Mouse (Mus musculus): Measurements from ENCODE around the gene Trpv6. TPM values are rescaled to one million over a fixed set of nuclear protein-coding genes. Genes with fewer than 3 reads are reported as not detected.

Gene Trpv6
- total RNA-seq, 2 experiments from 2014 or later, result 1.4 TPM; not detected in 1

GRCm38 (mm10) chr6:41622661-41623060, 13.5 kb downstream of the Trpv6 start:
- DNase-seq (ENCODE audit: low spot score in 2 of 2), result no peak

- DNase-seq (ENCODE audit: low spot score in 2 of 2), result no peak
Measured at GRCm38 (mm10) chr6:41621241-41621990, 14.8 kb downstream of the Trpv6 start.

GRCm38 (mm10) chr6:41620173-41620798, 15.9 kb downstream of the Trpv6 start:
- DNase-seq (ENCODE audit: low spot score in 2 of 2), result no peak

GRCm38 (mm10) chr6:41607637-41608036, 28.6 kb downstream of the Trpv6 start:
- no peak for DNase-seq (ENCODE audit: low spot score in 2 of 2)

GRCm38 (mm10) chr6:41606214-41606613, 30.0 kb downstream of the Trpv6 start:
- DNase-seq (ENCODE audit: low spot score in 2 of 2), result peak in 1 of 2 experiments; percentile 40

GRCm38 (mm10) chr6:41605794-41606104, 30.5 kb downstream of the Trpv6 start:
- DNase-seq (ENCODE audit: low spot score in 2 of 2), result no peak

- DNase-seq (ENCODE audit: low spot score in 2 of 2), result peak; percentile 51 to 54
Measured at GRCm38 (mm10) chr6:41605061-41605793, 31.0 kb downstream of the Trpv6 start, which contains the start of gene Ephb6. Ephb6 (plus strand) TSS chr6:41605482.

GRCm38 (mm10) chr6:41604401-41605050, 31.7 kb downstream of the Trpv6 start:
- no peak for DNase-seq (ENCODE audit: low spot score in 2 of 2)

- DNase-seq (ENCODE audit: low spot score in 2 of 2), result no peak
Measured at GRCm38 (mm10) chr6:41582189-41582588, 54.0 kb downstream of the Trpv6 start.

GRCm38 (mm10) chr6:41581295-41581694, 54.9 kb downstream of the Trpv6 start:
- DNase-seq (ENCODE audit: low spot score in 2 of 2), result no peak

GRCm38 (mm10) chr6:41577297-41577696, 58.9 kb downstream of the Trpv6 start:
- DNase-seq (ENCODE audit: low spot score in 2 of 2), result no peak

- no peak for DNase-seq (ENCODE audit: low spot score in 2 of 2)
Measured at GRCm38 (mm10) chr6:41576526-41577097, 59.6 kb downstream of the Trpv6 start.

Other genes with a start within 250 kb of the Trpv6 start
- gene Gm5771, start 244.0 kb downstream of the Trpv6 start, total RNA-seq (2021), result 100 to 1,000 TPM in 1 of 2 experiments, not detected in 1; 290 TPM
- gene Gm10334, start 190.3 kb downstream of the Trpv6 start, total RNA-seq (2021), result 100 to 1,000 TPM in 1 of 2 experiments, not detected in 1; 329 TPM
- gene Prss1, start 177.5 kb downstream of the Trpv6 start, total RNA-seq (2021), result 100 to 1,000 TPM in 1 of 2 experiments, not detected in 1; 571 TPM
- gene Prss2, start 114.6 kb downstream of the Trpv6 start, total RNA-seq (2021), result 100 to 1,000 TPM in 1 of 2 experiments, not detected in 1; 892 TPM
- gene Ephb6, start 30.9 kb downstream of the Trpv6 start, total RNA-seq (2021), result 10 to 100 TPM; 27.5 to 28.7 TPM
- 1 to 10 TPM in 1 of 2 experiments, not detected in 1; 1.2 TPM for gene Trpv5, start 44.4 kb upstream of the Trpv6 start, total RNA-seq (2021)
- not detected for gene Llcfc1, start 48.0 kb upstream of the Trpv6 start, total RNA-seq (2021)
- gene Kel, start 67.9 kb upstream of the Trpv6 start, total RNA-seq (2021), result 10 to 100 TPM in 1 of 2 experiments, 1 to 10 TPM in 1; 6.2 to 14.8 TPM
- gene Olfr459, start 138.8 kb upstream of the Trpv6 start, total RNA-seq (2021), result not detected
- not detected for gene Pip, start 211.1 kb upstream of the Trpv6 start, total RNA-seq (2021)
- gene Sval2, start 216.6 kb upstream of the Trpv6 start, total RNA-seq (2021), result not detected

All from adrenal gland, postnatal 4 days (tissue).